In genomic region chr14:32482061-32482460, GRCm38 (mm10) we compare ENCODE assay signal across 9 mouse cellular contexts. TPM values are rescaled to one million over a fixed set of nuclear protein-coding genes. Genes with fewer than 3 reads are reported as not detected.
DNase-seq lines count a peak whose midpoint lies in the region; ATAC-seq and TF ChIP-seq lines count a peak whose summit lies in the region.
"Had no signal": no experiment of that assay in that cellular context is flagged by ENCODE, and none has a peak within 500 bp of the region (broad histone marks: within the 10 kb centered on the region; RNA-seq: fewer than 3 reads in every experiment).

No protein-coding gene starts in this region.

- H3K4me2 ChIP-seq in hindbrain, embryonic 11.5 days (replicated peaks; ENCODE audit: low read depth, low read length): no peak overlapping the region
- H3K4me2 ChIP-seq: embryonic facial prominence, embryonic 15.5 days had no signal

- no peaks in the 10 kb centered on the region for H3K79me2 ChIP-seq in C2C12 (ENCODE audit: control insufficient read depth, insufficient read depth)

- no peaks in the 10 kb centered on the region for H3K4me1 ChIP-seq in hindbrain, embryonic 11.5 days (replicated peaks; ENCODE audit: control insufficient read depth, insufficient read depth, low read length)
- no peaks in the 10 kb centered on the region for H3K4me1 ChIP-seq in hindbrain, embryonic 10.5 days (replicated peaks)
- H3K4me1 ChIP-seq: embryonic facial prominence, embryonic 15.5 days had no signal

- H3ac ChIP-seq in C2C12 (ENCODE audit: control insufficient read depth, insufficient read length, low read depth): no peak overlapping the region

- no peaks in the 10 kb centered on the region for H3K9me3 ChIP-seq in hindbrain, embryonic 11.5 days (ENCODE audit: control insufficient read depth, low read length)
- no peaks in the 10 kb centered on the region for H3K9me3 ChIP-seq in hindbrain, embryonic 10.5 days
- H3K9me3 ChIP-seq: embryonic facial prominence, embryonic 15.5 days had no signal

- H3K36me3 ChIP-seq in hindbrain, embryonic 11.5 days (ENCODE audit: control insufficient read depth, insufficient read depth, low read length): no peaks in the 10 kb centered on the region
- no peaks in the 10 kb centered on the region for H3K36me3 ChIP-seq in hindbrain, embryonic 10.5 days
- no peaks in the 10 kb centered on the region for H3K36me3 ChIP-seq in C2C12 (ENCODE audit: control insufficient read depth, insufficient read depth)
- H3K36me3 ChIP-seq: embryonic facial prominence, embryonic 15.5 days had no signal

- 9% methylated on average over 3 of the region's 3 CpGs for WGBS in hindbrain, embryonic 11.5 days
- 13% methylated on average over 3 of the region's 3 CpGs for WGBS in hindbrain, embryonic 10.5 days

- H3K9ac ChIP-seq in hindbrain, embryonic 11.5 days (ENCODE audit: low read depth, low read length): no peak overlapping the region
- H3K9ac ChIP-seq: embryonic facial prominence, embryonic 15.5 days had no signal

- no peaks in the 10 kb centered on the region for H3K27me3 ChIP-seq in hindbrain, embryonic 11.5 days (ENCODE audit: control insufficient read depth, insufficient read depth, low read length)
- no peaks in the 10 kb centered on the region for H3K27me3 ChIP-seq in hindbrain, embryonic 10.5 days (ENCODE audit: insufficient read depth, poor library complexity, severe bottlenecking)
- peaks cover 26% of the 10 kb centered on the region for H3K27me3 ChIP-seq in C2C12 (ENCODE audit: control insufficient read depth, insufficient read depth, insufficient read length)

- DNase-seq in hindbrain, embryonic 11.5 days (ENCODE audit: low spot score): peak; percentile 63
- no peak for DNase-seq in hindbrain, embryonic 10.5 days (ENCODE audit: low spot score)
- peak; percentile 56 for DNase-seq in R1 (ENCODE audit: low read depth, low spot score)
- DNase-seq in forelimb bud, embryonic 11.5 days (ENCODE audit: low read depth, low spot score): peak; percentile 45
- peak; percentile 18 for DNase-seq in telencephalon, adult 2 months (ENCODE audit: low read depth, low spot score)
- DNase-seq in spleen, postnatal 14 days (ENCODE audit: low spot score in 2 of 2): no peak
- DNase-seq in gastrocnemius, postnatal 36 days: no peak

- H3K79me3 ChIP-seq in C2C12 (ENCODE audit: low read depth): no peaks in the 10 kb centered on the region

- intact Hi-C loops in gastrocnemius, postnatal 36 days (cut with DNase I): loop anchor here (5.0 kb wide), 1 partner anchor 255 kb away; no protein-coding TSS in a partner anchor

- ATAC-seq in hindbrain, embryonic 11.5 days (ENCODE audit: low FRiP score): no peak

- TF ChIP-seq CTCF in C2C12 (IDR thresholded peaks at IDR 0.05; ENCODE audit: control insufficient read depth, insufficient read depth, insufficient read length): peak; percentile 31

- H3K27ac ChIP-seq in hindbrain, embryonic 11.5 days (ENCODE audit: low read depth, low read length): no peak overlapping the region
- no peak overlapping the region for H3K27ac ChIP-seq in hindbrain, embryonic 10.5 days
- H3K27ac ChIP-seq: embryonic facial prominence, embryonic 15.5 days had no signal

- H3K4me3 ChIP-seq in hindbrain, embryonic 11.5 days (ENCODE audit: low read depth, low read length): no peak overlapping the region
- H3K4me3 ChIP-seq in hindbrain, embryonic 10.5 days: no peak overlapping the region
- H3K4me3 ChIP-seq in C2C12 (ENCODE audit: insufficient read depth, poor library complexity, severe bottlenecking): no peak overlapping the region
- H3K4me3 ChIP-seq: embryonic facial prominence, embryonic 15.5 days had no signal

TF ChIP-seq in C2C12, 6 proteins besides CTCF, POLR2A, EP300 and RAD21:
- TF ChIP-seq USF1 (IDR thresholded peaks at IDR 0.05; ENCODE audit: low read depth) (peak; percentile 2), MYOD1 (IDR thresholded peaks at IDR 0.05; ENCODE audit: control insufficient read depth, insufficient read length, low read depth) (no peak)

RNA-seq across cellular contexts. Expression of gene Chat, which starts 16.3 kb away (rescaled TPM):
- 0.74 and 1.1 TPM in 2 replicates for polyA plus RNA-seq in hindbrain, embryonic 11.5 days (2014; fragmentation: Nextera tagmentation; extraction: Ambion mirVana)
- 0.19 and 1.1 TPM in 2 replicates for polyA plus RNA-seq in hindbrain, embryonic 10.5 days (2016; fragmentation: Nextera tagmentation; extraction: Ambion mirVana)
- polyA plus RNA-seq in C2C12 (2012; fragmentation: generic; extraction: Trizol): not detected
- not detected for total RNA-seq in gastrocnemius, postnatal 36 days (2021)

RNA-seq across cellular contexts. Expression of gene Slc18a3, which starts 17.4 kb away (rescaled TPM):
- polyA plus RNA-seq in hindbrain, embryonic 11.5 days (2014; fragmentation: Nextera tagmentation; extraction: Ambion mirVana): 5.3 and 7.0 TPM in 2 replicates
- polyA plus RNA-seq in hindbrain, embryonic 10.5 days (2016; fragmentation: Nextera tagmentation; extraction: Ambion mirVana): 2.8 and 12.0 TPM in 2 replicates
- polyA plus RNA-seq in C2C12 (2012; fragmentation: generic; extraction: Trizol): not detected
- not detected for total RNA-seq in gastrocnemius, postnatal 36 days (2021)

RNA-seq across cellular contexts. Expression of gene Ercc6, which starts 31.3 kb away (rescaled TPM):
- polyA plus RNA-seq in hindbrain, embryonic 11.5 days (2014; fragmentation: Nextera tagmentation; extraction: Ambion mirVana): 24.4 and 32.4 TPM in 2 replicates
- 28.9 and 30.4 TPM in 2 replicates for polyA plus RNA-seq in hindbrain, embryonic 10.5 days (2016; fragmentation: Nextera tagmentation; extraction: Ambion mirVana)
- polyA plus RNA-seq in C2C12 (2012; fragmentation: generic; extraction: Trizol): 3.0 TPM
- 1 to 10 TPM; 3.8 to 4.5 TPM for total RNA-seq in gastrocnemius, postnatal 36 days (2021)

Comparison
In these comparisons a context has a peak if more than half of its experiments do, and no peak if none do; other contexts are left out.
1. DNase-seq: peak in hindbrain, embryonic 11.5 days (single experiment), R1 (single experiment), forelimb bud, embryonic 11.5 days (single experiment) and telencephalon, adult 2 months (single experiment); none in hindbrain, embryonic 10.5 days (single experiment), spleen, postnatal 14 days (0 of 2) and gastrocnemius, postnatal 36 days (0 of 2).